Mouse (Mus musculus) erythroblast, embryonic 14.5 days (primary cell): ENCODE results near the gene Sik1.

ENCODE experiments used
- GATA1 ChIP-seq: IDR thresholded peaks from 2 replicates; pipeline ENCODE4 v1.6.1; 2012; ENCODE audit warnings: low read length, inconsistent platforms, mixed read lengths
- TAL1 ChIP-seq: IDR thresholded peaks from 3 replicates; pipeline ENCODE4 v1.6.1; 2012; ENCODE audit warnings: low read length, inconsistent platforms, mixed read lengths

DNA sequence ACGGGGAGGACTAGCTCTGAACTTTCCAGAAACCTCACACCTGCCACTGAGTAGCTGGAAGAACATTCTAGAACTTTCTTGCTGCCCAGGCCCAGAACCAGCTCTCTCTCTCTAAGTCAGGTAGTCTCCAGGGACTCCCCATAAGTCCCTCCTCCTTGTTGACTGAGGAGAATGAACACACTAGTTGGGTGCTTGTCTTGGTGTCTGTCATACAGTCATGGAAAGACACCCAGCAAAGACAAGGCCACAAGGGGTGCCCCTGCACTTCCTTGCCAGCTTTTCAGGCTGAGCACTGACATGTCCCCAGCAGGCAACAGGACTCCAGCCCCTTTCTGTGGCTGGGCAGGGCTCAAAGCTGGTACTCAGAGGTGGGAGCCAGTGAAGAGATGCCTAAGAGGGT lies 37.8 kb downstream of the Sik1 start:
- TF ChIP-seq GATA1 (no peak), TAL1 (no peak)
